37 mouse cellular contexts compared by ENCODE assay signal in the genomic region with DNA sequence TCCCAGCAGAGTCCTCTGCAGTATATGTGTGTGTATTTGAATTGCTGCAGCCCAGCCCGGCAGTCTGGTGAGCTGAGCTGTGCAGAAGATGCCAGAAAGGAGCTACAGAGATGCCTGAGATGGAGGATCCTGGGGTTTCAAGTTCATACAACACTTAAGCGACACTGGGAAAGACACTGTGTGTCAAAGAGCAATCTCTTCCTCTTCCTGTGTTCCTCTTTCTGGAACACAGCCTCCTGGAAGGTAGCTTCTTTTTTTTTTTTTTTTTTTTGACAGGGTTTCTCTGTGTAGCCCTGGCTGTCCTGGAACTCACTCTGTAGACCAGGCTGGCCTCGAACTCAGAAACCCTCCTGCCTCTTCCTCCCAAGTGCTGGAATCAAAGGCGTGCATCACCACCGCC. TPM values are rescaled to one million over a fixed set of nuclear protein-coding genes. Genes with fewer than 3 reads are reported as not detected.
"Had no signal": no experiment of that assay in that cellular context is flagged by ENCODE, and none has a peak within 500 bp of the region (broad histone marks: within the 10 kb centered on the region; RNA-seq: fewer than 3 reads in every experiment).

No protein-coding gene starts in this region.

- H3K27me3 ChIP-seq: embryonic facial prominence, embryonic 12.5 days; embryonic facial prominence, embryonic 15.5 days; forebrain, embryonic 12.5 days; forebrain, embryonic 13.5 days; forebrain, embryonic 15.5 days had no signal

- H3K36me3 ChIP-seq: embryonic facial prominence, embryonic 10.5 days; embryonic facial prominence, embryonic 12.5 days; embryonic facial prominence, embryonic 13.5 days; embryonic facial prominence, embryonic 15.5 days; forebrain, embryonic 10.5 days; forebrain, embryonic 12.5 days; forebrain, embryonic 15.5 days had no signal

- H3K27ac ChIP-seq: embryonic facial prominence, embryonic 10.5 days; embryonic facial prominence, embryonic 12.5 days; embryonic facial prominence, embryonic 13.5 days; embryonic facial prominence, embryonic 15.5 days; forebrain, embryonic 10.5 days; forebrain, embryonic 12.5 days; forebrain, embryonic 13.5 days; forebrain, embryonic 15.5 days; gastrocnemius, adult 2 months; heart, adult 2 months had no signal

- ATAC-seq: forebrain, embryonic 13.5 days; forebrain, embryonic 14.5 days; forebrain, embryonic 15.5 days; forebrain, postnatal 0 days had no signal

- H3K4me2 ChIP-seq: embryonic facial prominence, embryonic 12.5 days; embryonic facial prominence, embryonic 13.5 days; embryonic facial prominence, embryonic 15.5 days; forebrain, embryonic 12.5 days; forebrain, embryonic 13.5 days; forebrain, embryonic 15.5 days had no signal

- DNase-seq: cerebellum, adult 2 months; cerebellum, adult 8-10 months; cerebellum, adult 9-10 months; cerebellum, adult 9-11 months; cerebellum, postnatal 10 days; cerebellum, postnatal 14 days; cerebellum, postnatal 25 days; cerebellum, postnatal 36 days; embryo, embryonic 11 days; forebrain, postnatal 0 days; gastrocnemius, adult 2 months; gastrocnemius, postnatal 10 days; gastrocnemius, postnatal 14 days; gastrocnemius, postnatal 25 days; gastrocnemius, postnatal 36 days; heart, adult 11 months; heart, adult 18-20 months; heart, adult 2 months had no signal

- H3K4me3 ChIP-seq: embryonic facial prominence, embryonic 10.5 days; embryonic facial prominence, embryonic 12.5 days; embryonic facial prominence, embryonic 13.5 days; embryonic facial prominence, embryonic 15.5 days; erythroblast, embryonic 14.5 days; forebrain, embryonic 10.5 days; forebrain, embryonic 12.5 days; forebrain, embryonic 13.5 days; forebrain, embryonic 15.5 days; gastrocnemius, adult 2 months; heart, adult 2 months had no signal

- H3K9me3 ChIP-seq: embryonic facial prominence, embryonic 10.5 days; embryonic facial prominence, embryonic 12.5 days; embryonic facial prominence, embryonic 13.5 days; embryonic facial prominence, embryonic 15.5 days; forebrain, embryonic 10.5 days; forebrain, embryonic 12.5 days; forebrain, embryonic 13.5 days; forebrain, embryonic 15.5 days had no signal

- H3K9ac ChIP-seq: embryonic facial prominence, embryonic 12.5 days; embryonic facial prominence, embryonic 13.5 days; embryonic facial prominence, embryonic 15.5 days; forebrain, embryonic 12.5 days; forebrain, embryonic 13.5 days; forebrain, embryonic 15.5 days; forebrain, postnatal 0 days had no signal

- H3K4me1 ChIP-seq: embryonic facial prominence, embryonic 10.5 days; embryonic facial prominence, embryonic 12.5 days; embryonic facial prominence, embryonic 13.5 days; embryonic facial prominence, embryonic 15.5 days; forebrain, embryonic 10.5 days; forebrain, embryonic 12.5 days; forebrain, embryonic 13.5 days; forebrain, embryonic 15.5 days had no signal

RNA-seq across cellular contexts. Expression of a gene that starts 25.5 kb away (rescaled TPM):
- total RNA-seq: common myeloid progenitor, adult 5-6 weeks; forebrain, postnatal 0 days; gastrocnemius, adult 18-20 months; gastrocnemius, adult 2 months; gastrocnemius, adult 8-10 months; gastrocnemius, postnatal 10 days; gastrocnemius, postnatal 14 days; gastrocnemius, postnatal 25 days; gastrocnemius, postnatal 36 days; gastrocnemius, postnatal 4 days; heart, adult 18-20 months; heart, adult 2 months; heart, adult 8-10 months had no signal
- polyA plus RNA-seq: cortical plate, adult 2 months; embryonic facial prominence, embryonic 10.5 days; embryonic facial prominence, embryonic 11.5 days; embryonic facial prominence, embryonic 12.5 days; embryonic facial prominence, embryonic 13.5 days; embryonic facial prominence, embryonic 14.5 days; erythroblast, embryonic 14.5 days; forebrain, embryonic 10.5 days; forebrain, embryonic 11.5 days; forebrain, embryonic 12.5 days; forebrain, embryonic 13.5 days; forebrain, embryonic 14.5 days; forebrain, embryonic 15.5 days; forebrain, postnatal 0 days had no signal

RNA-seq across cellular contexts. Expression of a gene that starts 26.5 kb away (rescaled TPM):
- total RNA-seq: gastrocnemius, adult 18-20 months; gastrocnemius, adult 2 months; gastrocnemius, adult 8-10 months; gastrocnemius, postnatal 14 days; gastrocnemius, postnatal 25 days; gastrocnemius, postnatal 36 days; gastrocnemius, postnatal 4 days; heart, adult 18-20 months; heart, adult 2 months; heart, adult 8-10 months had no signal
- polyA plus RNA-seq: cerebellum, adult 2 months; erythroblast, embryonic 14.5 days had no signal
